Mouse (Mus musculus): Measurements from ENCODE around the gene A4galt. TPM values are rescaled to one million over a fixed set of nuclear protein-coding genes. Genes with fewer than 3 reads are reported as not detected.

A4galt gene
- polyA plus RNA-seq, 1 experiment from 2014 or later = 0.75 TPM

- Histone ChIP-seq H3K4me1 (peaks cover 3% of the 10 kb centered on the region), H3K36me3 (no peaks in the 10 kb centered on the region), H3K9me3 (replicated peaks) (peaks cover 3% of the 10 kb centered on the region; the same call in 1 of the 2 replicates), H3K27ac (replicated peaks) (no peak overlapping the region), H3K27me3 (ENCODE audit: low read depth, poor library complexity, severe bottlenecking) (peaks cover 21% of the 10 kb centered on the region), H3K4me3 (no peak overlapping the region)
- DNase-seq (ENCODE audit: low spot score) = no peak
- 75% methylated on average over 4 of the region's 4 CpGs for WGBS
Observed at GRCm38 (mm10) chr15:83256491-83256890, 4.9 kb upstream of the A4galt start.

GRCm38 (mm10) chr15:83255944-83256343, 4.4 kb upstream of the A4galt start:
- no peak for DNase-seq (ENCODE audit: low spot score)
- H3K4me3 ChIP-seq = no peak overlapping the region
- peaks cover 3% of the 10 kb centered on the region; the same call in 1 of the 2 replicates for H3K9me3 ChIP-seq (replicated peaks)
- no peaks in the 10 kb centered on the region for H3K36me3 ChIP-seq
- 87% methylated on average over 7 of the region's 7 CpGs for WGBS
- H3K4me1 ChIP-seq = peaks cover 9% of the 10 kb centered on the region
- no peak overlapping the region for H3K27ac ChIP-seq (replicated peaks)
- peaks cover 27% of the 10 kb centered on the region for H3K27me3 ChIP-seq (ENCODE audit: low read depth, poor library complexity, severe bottlenecking)

DNA sequence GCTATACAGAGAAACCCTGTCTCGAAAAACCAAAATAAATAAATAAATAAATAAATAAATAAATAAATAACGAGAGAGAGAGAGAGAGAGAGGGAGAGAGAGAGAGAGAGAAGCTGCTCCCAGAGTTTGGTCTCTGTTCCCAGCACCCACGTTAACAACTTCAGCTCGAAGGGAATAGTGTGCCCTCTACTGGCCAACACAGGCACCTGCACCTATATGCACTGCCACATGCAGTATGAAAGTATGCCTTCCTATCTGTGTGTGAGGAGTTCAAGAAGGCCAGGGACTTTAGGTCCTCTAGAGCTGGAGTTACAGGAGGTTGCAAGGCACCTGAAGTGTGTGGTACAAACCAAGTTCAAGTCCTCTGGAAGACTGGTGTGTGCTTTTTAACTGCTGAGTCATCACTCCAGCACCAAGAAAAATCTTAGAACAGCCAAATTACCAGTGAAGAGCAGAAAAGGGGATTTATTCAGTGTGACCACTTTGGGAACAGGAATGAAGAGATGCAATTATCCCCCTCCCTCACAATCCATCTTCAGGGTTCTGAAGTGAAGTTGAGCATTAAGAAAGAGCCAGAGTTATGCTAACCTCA, 3.7 kb upstream of the A4galt start:
- Histone ChIP-seq H3K4me3 (no peak overlapping the region), H3K4me1 (peaks cover 15% of the 10 kb centered on the region), H3K27ac (replicated peaks) (no peak overlapping the region), H3K36me3 (no peaks in the 10 kb centered on the region), H3K27me3 (ENCODE audit: low read depth, poor library complexity, severe bottlenecking) (peaks cover 33% of the 10 kb centered on the region), H3K9me3 (replicated peaks) (peaks cover 3% of the 10 kb centered on the region; the same call in 1 of the 2 replicates)
- 89% methylated on average over 4 of the region's 4 CpGs for WGBS
- DNase-seq (ENCODE audit: low spot score) = no peak

DNA sequence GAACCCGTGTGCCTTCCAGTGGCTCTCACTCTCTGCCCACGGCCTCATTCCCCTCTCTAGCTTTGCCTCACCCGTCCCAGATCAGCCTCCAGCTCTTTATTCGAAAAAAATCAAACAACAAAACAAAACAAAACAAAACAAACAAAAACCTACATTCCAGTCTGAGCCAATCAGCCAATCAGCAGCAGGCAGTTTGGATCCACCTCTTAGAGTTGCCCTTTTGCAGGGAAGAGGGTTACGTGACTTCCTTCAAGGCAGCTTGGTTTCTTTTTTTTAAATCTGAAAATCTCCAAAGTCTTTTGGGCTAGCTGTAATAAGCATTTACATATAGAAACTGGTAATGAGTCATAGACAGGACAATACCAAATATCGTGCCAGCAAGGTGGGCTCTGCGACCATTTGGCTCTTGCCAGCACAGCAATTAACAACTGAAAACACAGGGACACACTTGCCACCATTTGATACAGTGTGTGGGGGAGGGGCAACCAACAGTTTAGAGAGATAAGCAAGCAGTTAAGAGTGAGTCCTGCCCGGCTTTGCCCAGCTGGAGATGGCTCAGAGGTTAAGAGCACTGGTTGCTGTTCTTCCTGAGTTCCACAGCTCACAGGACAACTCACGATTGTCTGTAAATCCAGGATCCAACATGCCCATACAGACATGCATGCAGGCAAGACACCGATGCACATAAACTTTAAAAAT, 2.9 kb upstream of the A4galt start:
- Histone ChIP-seq H3K36me3 (no peaks in the 10 kb centered on the region), H3K27me3 (ENCODE audit: low read depth, poor library complexity, severe bottlenecking) (peaks cover 41% of the 10 kb centered on the region), H3K4me3 (no peak overlapping the region), H3K4me1 (peaks cover 18% of the 10 kb centered on the region), H3K9me3 (replicated peaks) (peaks cover 3% of the 10 kb centered on the region; the same call in 1 of the 2 replicates), H3K27ac (replicated peaks) (no peak overlapping the region)
- WGBS = 73% methylated on average over 10 of the region's 10 CpGs
- no peak for DNase-seq (ENCODE audit: low spot score)

DNA sequence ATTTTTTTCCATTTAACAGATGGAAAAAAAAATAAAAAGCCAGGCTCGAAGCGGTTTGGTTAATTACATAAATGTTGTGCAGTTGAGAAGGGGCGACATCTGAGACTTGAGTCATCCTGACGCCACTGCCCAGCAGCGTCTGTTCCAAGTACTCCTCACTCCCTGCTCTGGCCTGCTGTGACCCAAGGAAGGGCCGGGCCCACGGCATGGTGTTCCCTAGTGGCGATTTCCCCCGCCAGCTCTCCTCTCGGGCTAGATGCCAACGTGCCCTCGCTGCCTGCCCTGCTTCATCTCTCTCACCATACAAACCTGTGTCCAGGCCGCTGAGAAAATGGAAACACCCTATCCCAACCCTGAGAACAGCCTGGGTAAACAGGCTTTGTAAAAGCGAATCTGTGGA, 486 bp upstream of the A4galt start:
- H3K4me3 ChIP-seq = peak overlapping the region; percentile 69; the same call in 1 of the 2 replicates
- no peak for DNase-seq (ENCODE audit: low spot score)

GRCm38 (mm10) chr15:83250651-83251175, 861 bp downstream of the A4galt start:
- Histone ChIP-seq H3K27ac (replicated peaks) (peak overlapping the region; percentile 69; the same call in 1 of the 2 replicates), H3K4me1 (peaks cover 18% of the 10 kb centered on the region), H3K9me3 (replicated peaks) (peaks cover 3% of the 10 kb centered on the region; the same call in 1 of the 2 replicates), H3K27me3 (ENCODE audit: low read depth, poor library complexity, severe bottlenecking) (peaks cover 43% of the 10 kb centered on the region), H3K4me3 (peak overlapping the region; percentile 69), H3K36me3 (no peaks in the 10 kb centered on the region)
- WGBS = 1% methylated on average over 20 of the region's 20 CpGs
- DNase-seq (ENCODE audit: low spot score) = peak; percentile 14

More for the DNA sequence above, 486 bp upstream of the A4galt start:
- Histone ChIP-seq H3K27ac (replicated peaks) (no peak overlapping the region), H3K4me1 (peaks cover 18% of the 10 kb centered on the region), H3K9me3 (replicated peaks) (peaks cover 3% of the 10 kb centered on the region; the same call in 1 of the 2 replicates), H3K27me3 (ENCODE audit: low read depth, poor library complexity, severe bottlenecking) (peaks cover 43% of the 10 kb centered on the region), H3K36me3 (no peaks in the 10 kb centered on the region)
- WGBS = 79% methylated on average over 14 of the region's 14 CpGs

- H3K27ac ChIP-seq (replicated peaks) = no peak overlapping the region
- peaks cover 18% of the 10 kb centered on the region for H3K4me1 ChIP-seq
- H3K27me3 ChIP-seq (ENCODE audit: low read depth, poor library complexity, severe bottlenecking) = peaks cover 43% of the 10 kb centered on the region
- DNase-seq (ENCODE audit: low spot score) = no peak
- H3K36me3 ChIP-seq = no peaks in the 10 kb centered on the region
- 92% methylated on average over 12 of the region's 12 CpGs for WGBS
- H3K9me3 ChIP-seq (replicated peaks) = 0 out of 2 replicates have a peak, but pooled peaks cover 1% of the 10 kb centered on the region
- H3K4me3 ChIP-seq = peak overlapping the region; percentile 69; the same call in 1 of the 2 replicates
Observed at GRCm38 (mm10) chr15:83249535-83250287, 1.9 kb downstream of the A4galt start.

DNA sequence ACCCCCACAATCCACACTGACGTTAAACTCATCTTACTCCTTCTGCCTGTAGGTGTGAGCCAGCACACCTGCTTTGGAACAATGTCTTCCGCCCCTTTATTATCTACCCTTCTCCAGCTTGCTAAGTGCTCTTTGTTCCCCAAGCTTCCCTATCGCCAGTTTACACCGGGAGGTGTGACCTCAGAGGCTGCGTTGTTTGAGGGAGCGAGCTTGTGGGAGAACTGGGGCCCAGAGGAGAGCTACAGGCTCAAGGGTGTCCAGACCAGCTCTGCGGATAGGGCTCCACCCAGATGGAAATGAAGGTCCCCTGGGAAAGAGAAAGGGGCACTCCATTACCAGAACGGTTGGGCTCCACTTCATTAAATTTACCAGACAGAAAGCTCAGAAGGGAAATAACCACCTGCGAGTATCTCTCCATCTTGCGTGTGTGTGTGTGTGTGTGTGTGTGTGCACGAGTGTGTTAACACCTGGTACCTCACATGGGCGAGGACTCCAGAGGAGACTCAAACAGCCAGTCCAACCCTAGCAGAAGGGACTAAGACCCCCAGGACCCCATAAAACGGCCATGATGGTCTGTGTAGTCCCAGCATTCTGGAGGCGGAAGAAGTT, 3.2 kb downstream of the A4galt start:
- Histone ChIP-seq H3K9me3 (replicated peaks) (no peaks in the 10 kb centered on the region), H3K4me1 (peaks cover 18% of the 10 kb centered on the region), H3K4me3 (no peak overlapping the region), H3K36me3 (no peaks in the 10 kb centered on the region), H3K27me3 (ENCODE audit: low read depth, poor library complexity, severe bottlenecking) (peaks cover 41% of the 10 kb centered on the region), H3K27ac (replicated peaks) (no peak overlapping the region)
- DNase-seq (ENCODE audit: low spot score) = no peak
- WGBS = 69% methylated on average over 14 of the region's 14 CpGs

GRCm38 (mm10) chr15:83244371-83244770, 7.2 kb downstream of the A4galt start:
- Histone ChIP-seq H3K27me3 (ENCODE audit: low read depth, poor library complexity, severe bottlenecking) (peaks cover 1% of the 10 kb centered on the region), H3K4me3 (no peak overlapping the region), H3K27ac (replicated peaks) (no peak overlapping the region), H3K36me3 (no peaks in the 10 kb centered on the region), H3K9me3 (replicated peaks) (no peaks in the 10 kb centered on the region), H3K4me1 (no peaks in the 10 kb centered on the region)
- no peak for DNase-seq (ENCODE audit: low spot score)
- whole genome bisulfite sequencing = 75% methylated on average over 3 of the region's 3 CpGs

DNA sequence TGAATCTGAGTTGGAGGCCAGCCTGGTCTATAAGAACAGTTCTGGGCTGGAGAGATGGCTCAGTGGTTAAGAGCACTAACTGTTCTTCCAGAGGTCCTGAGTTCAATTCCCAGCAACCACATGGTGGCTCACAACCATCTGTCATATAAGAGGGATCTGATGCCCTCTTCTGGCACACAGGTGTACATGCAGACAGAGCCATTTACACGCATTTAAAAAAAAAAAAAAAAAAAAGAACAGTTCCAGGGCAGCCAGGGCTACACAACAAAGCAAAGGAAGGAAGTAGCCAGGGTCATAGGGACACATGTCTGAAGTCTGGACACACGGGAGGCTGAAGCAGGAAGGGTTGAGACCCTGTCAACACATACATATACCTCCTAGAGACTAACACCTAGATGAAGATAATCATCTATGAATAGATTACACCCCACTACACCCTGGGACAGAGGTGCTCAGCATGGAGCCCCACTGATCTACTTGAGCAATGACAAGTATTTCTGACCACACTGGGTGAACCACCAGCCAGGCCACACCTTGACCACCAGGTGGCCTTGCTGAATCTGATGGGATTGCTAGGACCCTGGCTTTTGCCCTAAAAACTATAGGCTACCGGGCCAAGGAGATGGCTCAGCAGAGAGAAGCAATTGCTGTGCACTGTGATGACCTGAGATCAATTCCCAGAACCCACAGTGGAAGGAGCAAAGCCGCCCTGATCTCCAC, 9.5 kb downstream of the A4galt start:
- Histone ChIP-seq H3K36me3 (no peaks in the 10 kb centered on the region), H3K4me3 (no peak overlapping the region), H3K27me3 (ENCODE audit: low read depth, poor library complexity, severe bottlenecking) (no peaks in the 10 kb centered on the region), H3K27ac (replicated peaks) (no peak overlapping the region), H3K9me3 (replicated peaks) (no peaks in the 10 kb centered on the region), H3K4me1 (0 out of 2 replicates have a peak, but pooled peaks cover 3% of the 10 kb centered on the region)
- WGBS = 88% methylated on average over 4 of the region's 4 CpGs
- no peak for DNase-seq (ENCODE audit: low spot score)

DNA sequence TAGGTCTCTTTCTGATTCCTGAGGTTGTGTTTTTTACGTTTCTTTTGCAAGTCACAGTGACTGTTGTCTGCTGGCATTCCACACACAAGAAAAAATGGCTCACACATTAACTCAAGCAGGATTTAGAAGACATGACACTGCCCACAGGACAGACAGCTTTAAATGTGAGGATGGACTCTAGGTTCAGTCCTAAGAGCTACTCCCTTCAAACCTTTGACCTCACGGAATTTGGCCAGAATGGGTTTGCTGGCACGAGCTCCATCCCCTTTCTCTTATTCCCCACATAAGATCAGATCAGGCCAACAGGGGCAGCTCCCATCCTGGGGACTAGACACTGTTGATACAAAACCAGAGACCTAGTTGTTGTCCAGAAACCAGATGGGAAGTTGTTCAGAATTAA, 10.1 kb downstream of the A4galt start:
- Histone ChIP-seq H3K4me3 (no peak overlapping the region), H3K4me1 (0 out of 2 replicates have a peak, but pooled peaks cover 3% of the 10 kb centered on the region), H3K27ac (replicated peaks) (no peak overlapping the region), H3K9me3 (replicated peaks) (no peaks in the 10 kb centered on the region), H3K36me3 (no peaks in the 10 kb centered on the region), H3K27me3 (ENCODE audit: low read depth, poor library complexity, severe bottlenecking) (no peaks in the 10 kb centered on the region)
- DNase-seq (ENCODE audit: low spot score) = no peak
- 84% methylated on average over 3 of the region's 3 CpGs for WGBS

Measured in midbrain, embryonic 10.5 days (tissue).